Mouse (Mus musculus) layer of hippocampus, adult 11-12 months (tissue): ENCODE results near the gene Bst2.
A peak's percentile ranks its signal among the peaks of the same experiment; 100 is the strongest.

ENCODE experiments used
- DNase-seq: peaks from one replicate; pipeline ENCODE4 v3.0.0; 2022; ENCODE audit warnings: low spot score

Gene Bst2

GRCm38 (mm10) chr8:71485142-71486135 is 51.8 kb downstream of the Bst2 start, which contains the start of gene Ano8:
Gene Ano8 (minus strand): TSS chr8:71485963.
- peak; percentile 86 for DNase-seq

DNA sequence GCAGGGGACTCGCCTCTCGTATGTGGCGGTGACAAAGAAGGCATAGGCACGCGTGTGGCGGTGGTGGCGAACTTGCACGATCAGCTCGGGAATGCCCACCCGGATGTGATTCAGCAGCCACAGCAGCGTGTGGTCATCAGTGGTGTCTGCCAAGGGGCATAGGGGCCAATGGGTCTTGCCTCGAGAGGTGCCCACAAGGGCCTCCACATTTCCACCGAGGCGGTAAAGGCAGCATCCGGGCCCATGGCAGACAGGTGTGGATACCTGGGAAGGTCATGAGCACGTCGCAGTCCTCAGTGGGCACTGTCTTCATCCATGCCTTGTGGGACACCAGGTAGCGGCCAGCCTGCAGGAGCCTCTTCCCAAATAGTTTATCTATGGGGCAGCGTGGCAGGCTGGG is 52.5 kb downstream of the Bst2 start:
- no peak for DNase-seq
